Mouse (Mus musculus) megakaryocyte, embryonic 14.5 days (primary cell): ENCODE data around the gene Bcl2.

Source experiments
- FLI1 ChIP-seq: IDR thresholded peaks from 2 replicates; pipeline ENCODE4 v1.6.1; 2012; ENCODE audit warnings: low read length, inconsistent platforms, mixed read lengths
- GATA1 ChIP-seq: IDR thresholded peaks from 3 replicates; pipeline ENCODE4 v1.6.1; 2012; ENCODE audit warnings: mixed read lengths, low read length, inconsistent platforms, borderline replicate concordance

DNA sequence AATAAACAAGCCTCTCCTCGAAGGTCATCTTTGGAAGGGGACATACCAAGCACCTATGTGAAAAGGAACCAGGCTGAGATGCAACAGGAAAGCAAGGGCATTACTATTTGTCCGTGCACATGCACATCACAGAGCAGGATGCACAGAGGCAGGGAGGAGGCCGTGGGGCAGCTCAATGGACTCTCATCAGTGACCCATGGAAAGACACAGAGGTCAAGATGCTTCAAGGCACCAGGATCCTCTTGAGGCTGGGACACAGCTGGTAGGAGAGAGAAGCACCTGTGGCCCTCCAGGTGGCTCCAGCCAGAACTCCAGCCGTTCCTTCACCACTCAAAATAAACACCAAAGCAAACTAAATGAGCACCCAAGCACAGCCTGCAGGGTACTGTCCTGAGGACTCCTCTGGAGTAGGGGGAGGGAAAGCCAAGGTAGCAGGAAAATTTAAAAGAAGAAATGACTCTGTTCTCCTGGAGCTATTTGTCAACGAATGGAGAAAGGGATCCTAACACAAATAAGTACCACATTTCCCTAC, 57.8 kb downstream of the Bcl2 start:
- TF ChIP-seq FLI1 (no peak), GATA1 (no peak)
